Mouse (Mus musculus): ENCODE results near the gene Gm47995. TPM values are rescaled to one million over a fixed set of nuclear protein-coding genes. Genes with fewer than 3 reads are reported as not detected.

Gm47995 gene
- total and polyA plus RNA-seq, 3 experiments = not detected

- Histone ChIP-seq H3K27ac (ENCODE audit: insufficient read depth, low read depth) (no peak overlapping the region), H3K36me3 (replicated peaks in 1 of 2; ENCODE audit: control insufficient read depth in 1 of 2, insufficient read depth in 1 of 2, low read length in 1 of 2) (no peaks in the 10 kb centered on the region), H3K79me2 (replicated peaks; ENCODE audit: control insufficient read depth, extremely low read depth, insufficient read depth, poor library complexity, severe bottlenecking) (no peaks in the 10 kb centered on the region), H3K27me3 (replicated peaks) (no peaks in the 10 kb centered on the region), H3K4me1 (ENCODE audit: control insufficient read depth in 1 of 2, insufficient read depth in 2 of 2) (no peaks in the 10 kb centered on the region; a peak in 2 of 4 replicates), H3K4me2 (ENCODE audit: insufficient read depth, low read depth, poor library complexity, severe bottlenecking) (no peak overlapping the region), H3K9ac (ENCODE audit: insufficient read depth, low read depth) (no peak overlapping the region), H3K4me3 (replicated peaks in 1 of 3; ENCODE audit: low read depth in 2 of 3, low read length in 2 of 3, poor library complexity in 1 of 3) (no peak overlapping the region), H3K9me3 (replicated peaks; ENCODE audit: low read length) (no peaks in the 10 kb centered on the region)
- in situ Hi-C loops (cut with MboI; ENCODE audit: low pct_ligation_motif_present, low pct_unique_long_range_greater_than_20kb, low sequenced_read_pairs) = no loop called here
- DNase-seq (ENCODE audit: extremely low read depth) = no peak
- dilution Hi-C loops (cut with MboI; ENCODE audit: extremely low pct_ligation_motif_present, extremely low pct_unique_long_range_greater_than_20kb, low sequenced_read_pairs) = no loop called here
- TF ChIP-seq CTCF (conservative IDR thresholded peaks at IDR 0.05 in 1 of 2, IDR thresholded peaks at IDR 0.05 in 1 of 2; ENCODE audit: low read depth in 2 of 2, low read length in 2 of 2) (no peak), IRF4 (IDR thresholded peaks at IDR 0.05; ENCODE audit: low read depth, low read length) (no peak), ZKSCAN1 (IDR thresholded peaks at IDR 0.05; ENCODE audit: borderline replicate concordance, low read depth, low read length) (no peak)
Measured at GRCm38 (mm10) chr1:151168637-151169036, 29.6 kb upstream of the Gm47995 start.

GRCm38 (mm10) chr1:151171572-151172461 is 26.4 kb upstream of the Gm47995 start:
- Histone ChIP-seq H3K4me3 (replicated peaks in 1 of 3; ENCODE audit: low read depth in 2 of 3, low read length in 2 of 3, poor library complexity in 1 of 3) (no peak overlapping the region), H3K36me3 (replicated peaks in 1 of 2; ENCODE audit: control insufficient read depth in 1 of 2, insufficient read depth in 1 of 2, low read length in 1 of 2) (no peaks in the 10 kb centered on the region), H3K9me3 (replicated peaks; ENCODE audit: low read length) (no peaks in the 10 kb centered on the region), H3K27me3 (replicated peaks) (no peaks in the 10 kb centered on the region), H3K4me1 (ENCODE audit: control insufficient read depth in 1 of 2, insufficient read depth in 2 of 2) (peaks cover 0 to 7% of the 10 kb centered on the region in 2 experiments; a peak in 2 of 4 replicates), H3K9ac (ENCODE audit: insufficient read depth, low read depth) (no peak overlapping the region), H3K27ac (ENCODE audit: insufficient read depth, low read depth) (no peak overlapping the region), H3K4me2 (ENCODE audit: insufficient read depth, low read depth, poor library complexity, severe bottlenecking) (no peak overlapping the region), H3K79me2 (replicated peaks; ENCODE audit: control insufficient read depth, extremely low read depth, insufficient read depth, poor library complexity, severe bottlenecking) (no peaks in the 10 kb centered on the region)
- dilution Hi-C loops (cut with MboI; ENCODE audit: extremely low pct_ligation_motif_present, extremely low pct_unique_long_range_greater_than_20kb, low sequenced_read_pairs) (no loop called here), in situ Hi-C loops (cut with MboI; ENCODE audit: low pct_ligation_motif_present, low pct_unique_long_range_greater_than_20kb, low sequenced_read_pairs) (no loop called here)
- TF ChIP-seq POLR2A (IDR thresholded peaks at IDR 0.05; ENCODE audit: low read depth, low read length) (no peak), RAD21 (IDR thresholded peaks at IDR 0.05; ENCODE audit: low read depth, low read length) (no peak), ETS1 (conservative IDR thresholded peaks at IDR 0.05; ENCODE audit: low read depth, low read length) (no peak), MAFK (IDR thresholded peaks at IDR 0.05; ENCODE audit: insufficient replicate concordance, low read length) (no peak), JUN (IDR thresholded peaks at IDR 0.05; ENCODE audit: insufficient read depth, low read depth, low read length) (no peak), ZC3H11A (IDR thresholded peaks at IDR 0.05; ENCODE audit: low read depth, low read length) (no peak), MEF2A (IDR thresholded peaks at IDR 0.05; ENCODE audit: borderline replicate concordance, low read depth, low read length) (no peak), MAX (IDR thresholded peaks at IDR 0.05; ENCODE audit: low read length) (no peak), SMC3 (IDR thresholded peaks at IDR 0.05; ENCODE audit: low read depth, low read length) (no peak), EP300 (IDR thresholded peaks at IDR 0.05; ENCODE audit: low read length) (no peak), CHD1 (IDR thresholded peaks at IDR 0.05; ENCODE audit: low read depth, low read length) (no peak), SIN3A (IDR thresholded peaks at IDR 0.05; ENCODE audit: low read length) (no peak), UBTF (IDR thresholded peaks at IDR 0.05; ENCODE audit: low read depth, low read length) (no peak), BHLHE40 (IDR thresholded peaks at IDR 0.05; ENCODE audit: low read depth, low read length) (no peak), HCFC1 (IDR thresholded peaks at IDR 0.05; ENCODE audit: low read depth, low read length) (no peak), RCOR1 (conservative IDR thresholded peaks at IDR 0.05; ENCODE audit: low read depth, low read length) (no peak), IRF4 (IDR thresholded peaks at IDR 0.05; ENCODE audit: low read depth, low read length) (no peak), POLR2AphosphoS2 (IDR thresholded peaks at IDR 0.05; ENCODE audit: low read depth, low read length) (no peak), MYC (IDR thresholded peaks at IDR 0.05; ENCODE audit: low read depth, low read length) (no peak), ZKSCAN1 (IDR thresholded peaks at IDR 0.05; ENCODE audit: borderline replicate concordance, low read depth, low read length) (no peak)
- no peak for DNase-seq (ENCODE audit: extremely low read depth)

Measured in CH12.LX (cell line).